Mouse (Mus musculus): Measurements from ENCODE around the gene Cage1.

DNA sequence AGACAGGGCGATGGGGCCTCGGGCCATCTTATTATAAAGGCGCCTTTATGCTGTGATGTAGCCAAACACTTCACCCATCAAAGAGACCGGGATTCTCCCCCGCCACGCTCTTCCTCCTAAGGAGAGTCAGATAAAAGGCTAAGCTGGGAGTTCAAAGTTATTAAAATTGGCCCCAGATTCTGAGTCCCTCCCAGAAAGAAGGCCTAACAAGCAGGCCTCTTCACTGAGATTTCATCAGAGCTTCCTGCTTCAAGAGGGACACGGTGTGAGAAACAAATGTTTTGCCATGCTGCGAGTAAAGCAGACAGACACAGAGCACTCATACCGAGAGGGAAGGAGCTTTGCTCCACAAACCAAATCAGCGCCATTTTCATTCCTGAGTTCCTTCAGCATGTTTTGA lies 69.3 kb downstream of the Cage1 start:
- no peak for TF ChIP-seq CTCF (IDR thresholded peaks at IDR 0.05; ENCODE audit: low read depth)
- TF ChIP-seq EP300 (IDR thresholded peaks at IDR 0.05; ENCODE audit: low read depth), result no peak
